Mouse (Mus musculus): Measurements from ENCODE around the gene Pramef8. TPM values are rescaled to one million over a fixed set of nuclear protein-coding genes. Genes with fewer than 3 reads are reported as not detected.
"Not testable (repeated sequence)": the region's sequence is repeated elsewhere in the genome, so short reads cannot be mapped to it uniquely, and the experiment has no call there.

The Pramef8 gene
- total RNA-seq, 2 experiments from 2014 or later, result 6.2 to 7.8 TPM

DNA sequence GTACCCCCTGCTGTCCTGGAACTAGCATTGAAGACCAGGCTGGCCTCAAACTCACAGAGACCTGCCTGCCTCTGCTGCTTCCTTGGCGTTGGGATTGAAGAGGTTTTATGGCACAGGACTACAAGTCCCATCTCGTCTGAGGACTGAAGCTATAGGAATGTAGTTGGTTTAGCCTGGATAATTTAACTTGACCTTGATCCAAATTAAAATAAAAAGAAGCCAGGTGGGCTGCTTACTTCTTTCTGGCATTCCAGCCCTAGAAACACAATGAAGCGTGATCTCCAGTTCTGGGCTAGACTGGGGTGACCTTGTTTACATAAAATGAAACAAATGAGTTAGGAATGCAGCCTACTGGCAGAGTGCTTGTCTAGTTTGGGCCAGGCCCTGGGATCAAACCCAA is 1.9 kb downstream of the Pramef8 start:
- TF ChIP-seq CTCF (IDR thresholded peaks at IDR 0.05), result no peak
- no peak for DNase-seq
- Histone ChIP-seq H3K4me3 (no peak overlapping the region), H3K27ac (no peak overlapping the region)
- intact Hi-C loops (cut with DNase I), result no loop called here

DNA sequence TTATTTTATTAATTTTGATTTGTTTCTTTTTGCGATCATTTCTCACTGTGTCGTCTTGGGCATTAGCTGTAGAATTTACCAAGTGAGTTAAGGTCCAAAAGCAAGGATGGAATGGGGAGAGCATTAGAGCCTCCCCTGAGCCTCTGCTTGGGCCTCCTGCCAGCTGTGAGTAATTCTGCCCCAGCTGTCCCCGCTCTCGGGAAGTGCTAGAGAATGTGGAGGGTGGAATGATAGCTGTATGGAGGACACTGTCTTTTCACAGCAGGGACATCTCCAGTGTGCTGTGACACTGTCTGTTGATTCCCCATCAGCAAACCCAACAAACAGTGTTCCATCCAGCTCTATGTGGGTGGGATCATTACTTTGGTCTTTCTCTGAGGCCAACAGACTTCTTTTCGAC is 14.5 kb downstream of the Pramef8 start:
- H3K4me3 ChIP-seq; DNase-seq; intact Hi-C loops (cut with DNase I); H3K27ac ChIP-seq: not testable (repeated sequence)

GRCm38 (mm10) chr4:143450224-143450623 is 38.0 kb downstream of the Pramef8 start, which contains the start of gene Oog4:
Gene Oog4 (minus strand): TSS chr4:143450324.
- no peak within 1 kb of the TSS for H3K27ac ChIP-seq
- DNase-seq, result no peak
- intact Hi-C loops (cut with DNase I), result no loop called here
- H3K4me3 ChIP-seq, result no peak within 1 kb of the TSS
- TF ChIP-seq CTCF (IDR thresholded peaks at IDR 0.05), result no peak

Other genes starting within 250 kb of the Pramef8 start
- 10 to 100 TPM; 24.7 to 26.5 TPM for gene Prdm2, start 199.4 kb upstream of the Pramef8 start, total RNA-seq (2021)
- gene Pdpn, start 112.9 kb upstream of the Pramef8 start, total RNA-seq (2021), result 1 to 10 TPM; 4.5 to 7.7 TPM
- gene Lrrc38, start 62.7 kb upstream of the Pramef8 start, total RNA-seq (2021), result 10 to 100 TPM; 27.1 to 39.4 TPM
- gene Pramel1, start 18.0 kb upstream of the Pramef8 start, total RNA-seq (2021), result not detected
- not detected for gene Oog4, start 37.9 kb downstream of the Pramef8 start, total RNA-seq (2021)
- not detected for gene Gm13043, start 98.9 kb downstream of the Pramef8 start, total RNA-seq (2021)
- not detected for gene Gm13040, start 123.5 kb downstream of the Pramef8 start, total RNA-seq (2021)
- not detected for gene BC080695, start 139.3 kb downstream of the Pramef8 start, total RNA-seq (2021)
- not detected for gene Gm13057, start 139.3 kb downstream of the Pramef8 start, total RNA-seq (2021)
- not detected for gene Gm13083, start 202.6 kb downstream of the Pramef8 start, total RNA-seq (2021)
- gene Gm13088, start 244.8 kb downstream of the Pramef8 start, total RNA-seq (2021), result not detected